Comparison of ENCODE assay signal across 29 mouse cellular contexts in the genomic region with DNA sequence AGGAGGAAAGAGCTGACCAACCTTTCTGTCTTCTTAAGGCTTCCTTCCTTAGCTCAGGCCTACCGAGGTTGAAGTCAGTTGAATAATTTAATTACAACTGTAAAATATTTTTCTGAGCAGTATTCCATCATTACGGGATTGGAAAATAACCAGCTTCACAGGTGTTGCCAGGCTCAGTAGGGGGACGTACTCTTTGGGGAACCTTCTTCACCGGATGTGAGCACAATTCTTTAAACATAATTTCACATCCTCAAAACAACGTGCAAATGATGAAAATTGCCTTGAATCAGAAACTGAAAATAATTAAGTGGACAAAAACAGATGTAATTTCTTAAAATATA.
"Had no signal": no experiment of that assay in that cellular context is flagged by ENCODE, and none has a peak within 500 bp of the region (broad histone marks: within the 10 kb centered on the region; RNA-seq: fewer than 3 reads in every experiment).

No protein-coding gene starts in this region.

- H3K27ac ChIP-seq: gastrocnemius, adult 2 months; heart, embryonic 13.5 days; heart, embryonic 15.5 days; hindbrain, embryonic 10.5 days; hindbrain, embryonic 12.5 days; hindbrain, embryonic 15.5 days; intestine, embryonic 15.5 days; layer of hippocampus, adult 2 months; left cerebral cortex, adult 2 months; limb, embryonic 10.5 days; limb, embryonic 12.5 days; liver, embryonic 13.5 days; liver, embryonic 15.5 days had no signal

- H3K4me3 ChIP-seq: gastrocnemius, adult 2 months; heart, embryonic 13.5 days; heart, embryonic 15.5 days; hindbrain, embryonic 10.5 days; hindbrain, embryonic 12.5 days; hindbrain, embryonic 15.5 days; intestine, embryonic 15.5 days; layer of hippocampus, adult 2 months; left cerebral cortex, adult 2 months; limb, embryonic 10.5 days; limb, embryonic 12.5 days; liver, embryonic 13.5 days; liver, embryonic 15.5 days had no signal

- ATAC-seq: inflammation-experienced regulatory T-cells, adult 6 months; intestine, embryonic 15.5 days; intestine, postnatal 0 days; liver, postnatal 0 days had no signal

- H3K9me3 ChIP-seq: heart, embryonic 13.5 days; heart, embryonic 15.5 days; hindbrain, embryonic 10.5 days; hindbrain, embryonic 12.5 days; hindbrain, embryonic 15.5 days; intestine, embryonic 15.5 days; limb, embryonic 10.5 days; limb, embryonic 12.5 days; liver, embryonic 13.5 days; liver, embryonic 15.5 days had no signal

- DNase-seq: gastrocnemius, adult 2 months; gastrocnemius, postnatal 10 days; gastrocnemius, postnatal 25 days; heart, adult 18-20 months; heart, postnatal 14 days; heart, postnatal 36 days; kidney, adult 18-20 months; kidney, adult 8-10 months; kidney, postnatal 10 days; kidney, postnatal 25 days; kidney, postnatal 4 days; liver; liver, embryonic 13.5 days; liver, postnatal 0 days had no signal

- H3K27me3 ChIP-seq: heart, embryonic 13.5 days; heart, embryonic 15.5 days; hindbrain, embryonic 12.5 days; hindbrain, embryonic 15.5 days; intestine, embryonic 15.5 days; limb, embryonic 12.5 days; liver, embryonic 13.5 days; liver, embryonic 15.5 days had no signal

- H3K36me3 ChIP-seq: heart, embryonic 13.5 days; heart, embryonic 15.5 days; hindbrain, embryonic 10.5 days; hindbrain, embryonic 12.5 days; hindbrain, embryonic 15.5 days; intestine, embryonic 15.5 days; limb, embryonic 10.5 days; limb, embryonic 12.5 days; liver, embryonic 13.5 days; liver, embryonic 15.5 days had no signal

- H3K4me1 ChIP-seq: heart, embryonic 13.5 days; heart, embryonic 15.5 days; hindbrain, embryonic 15.5 days; intestine, embryonic 15.5 days; limb, embryonic 12.5 days; liver, embryonic 13.5 days; liver, embryonic 15.5 days had no signal

- H3K9ac ChIP-seq: heart, embryonic 13.5 days; heart, embryonic 15.5 days; hindbrain, embryonic 12.5 days; hindbrain, embryonic 15.5 days; intestine, embryonic 15.5 days; limb, embryonic 12.5 days; liver, embryonic 13.5 days; liver, embryonic 15.5 days; liver, postnatal 0 days had no signal

- H3K4me2 ChIP-seq: heart, embryonic 11.5 days; heart, embryonic 13.5 days; heart, embryonic 15.5 days; hindbrain, embryonic 12.5 days; hindbrain, embryonic 15.5 days; intestine, embryonic 15.5 days; limb, embryonic 12.5 days; liver, embryonic 11.5 days; liver, embryonic 13.5 days; liver, embryonic 15.5 days had no signal
